Mouse (Mus musculus) intestine, embryonic 15.5 days (tissue): ENCODE measurements around the gene 4921509C19Rik. TPM values are rescaled to one million over a fixed set of nuclear protein-coding genes. Genes with fewer than 3 reads are reported as not detected.
"Not testable (repeated sequence)": the region's sequence is repeated elsewhere in the genome, so short reads cannot be mapped to it uniquely, and the experiment has no call there.

Experiments used
- ATAC-seq: fragments of 200-750 bp; cut with Nextera tagmentation; 2 replicates; pipeline ENCODE4 v1.8.0; 2017; ENCODE audit warnings: moderate TSS enrichment, moderate library complexity
- H3K27ac ChIP-seq: fragments of 300-500 bp; sonication (generic); 2 replicates; pipeline ENCODE4 v1.5.1; 2015; ENCODE audit warnings: mild to moderate bottlenecking, inconsistent platforms
- H3K27me3 ChIP-seq: fragments of 300-500 bp; sonication (generic); replicated peaks from 2 replicates; pipeline ENCODE4 v1.6.1; 2015; ENCODE audit warnings: inconsistent platforms
- H3K36me3 ChIP-seq: fragments of 300-500 bp; sonication (generic); 2 replicates; pipeline ENCODE4 v1.6.1; 2015; ENCODE audit warnings: inconsistent platforms
- H3K4me1 ChIP-seq: fragments of 300-500 bp; sonication (generic); replicated peaks from 2 replicates; pipeline ENCODE4 v1.6.1; 2015; ENCODE audit warnings: inconsistent platforms
- H3K4me2 ChIP-seq: fragments of 300-500 bp; sonication (generic); replicated peaks from 2 replicates; pipeline ENCODE4 v1.6.1; 2015; ENCODE audit warnings: mild to moderate bottlenecking, inconsistent platforms
- H3K4me3 ChIP-seq: fragments of 300-500 bp; sonication (generic); replicated peaks from 2 replicates; pipeline ENCODE4 v1.5.1; 2015; ENCODE audit warnings: inconsistent platforms
- H3K9ac ChIP-seq: fragments of 300-500 bp; sonication (generic); 2 replicates; pipeline ENCODE4 v1.6.1; 2015; ENCODE audit warnings: inconsistent platforms
- H3K9me3 ChIP-seq: fragments of 300-500 bp; sonication (generic); 2 replicates; pipeline ENCODE4 v1.6.1; 2016; ENCODE audit warnings: inconsistent platforms
- WGBS: fragments of 180-500 bp; shearing (Covaris S2); methylation state at CpG from one replicate; pipeline ENCODE4 v1.1.7; 2015; 5-methylcytosine and 5-hydroxymethylcytosine counted together
- polyA plus RNA-seq: library from polyadenylated mRNA; unstranded; fragments of >200 nt; fragmentation: Nextera tagmentation; extraction: Ambion mirVana; gene quantifications from 2 replicates; pipeline ENCODE4 v1.2.1, GENCODE M21; 2015

Gene 4921509C19Rik
- not detected in 2 replicates for polyA plus RNA-seq

GRCm38 (mm10) chr2:151476053-151476452 lies at the start of gene 4921509C19Rik:
TSS of gene 4921509C19Rik (minus strand) at chr2:151476153.
- not testable (repeated sequence) for H3K4me2 ChIP-seq, H3K27me3 ChIP-seq, H3K27ac ChIP-seq, H3K36me3 ChIP-seq, H3K9me3 ChIP-seq, H3K4me3 ChIP-seq, H3K4me1 ChIP-seq, H3K9ac ChIP-seq, ATAC-seq
- WGBS: 88% methylated on average over 5 of the region's 5 CpGs

- Histone ChIP-seq H3K36me3 (no peaks in the 10 kb centered on the region), H3K9me3 (no peaks in the 10 kb centered on the region), H3K4me3 (no peak overlapping the region), H3K9ac (no peak overlapping the region), H3K27me3 (no peaks in the 10 kb centered on the region), H3K4me2 (no peak overlapping the region), H3K27ac (no peak overlapping the region), H3K4me1 (no peaks in the 10 kb centered on the region)
- no peak for ATAC-seq
- 74% methylated on average over 2 of the region's 2 CpGs for WGBS
Observed at GRCm38 (mm10) chr2:151525520-151525919, 49.6 kb upstream of the 4921509C19Rik start.

DNA sequence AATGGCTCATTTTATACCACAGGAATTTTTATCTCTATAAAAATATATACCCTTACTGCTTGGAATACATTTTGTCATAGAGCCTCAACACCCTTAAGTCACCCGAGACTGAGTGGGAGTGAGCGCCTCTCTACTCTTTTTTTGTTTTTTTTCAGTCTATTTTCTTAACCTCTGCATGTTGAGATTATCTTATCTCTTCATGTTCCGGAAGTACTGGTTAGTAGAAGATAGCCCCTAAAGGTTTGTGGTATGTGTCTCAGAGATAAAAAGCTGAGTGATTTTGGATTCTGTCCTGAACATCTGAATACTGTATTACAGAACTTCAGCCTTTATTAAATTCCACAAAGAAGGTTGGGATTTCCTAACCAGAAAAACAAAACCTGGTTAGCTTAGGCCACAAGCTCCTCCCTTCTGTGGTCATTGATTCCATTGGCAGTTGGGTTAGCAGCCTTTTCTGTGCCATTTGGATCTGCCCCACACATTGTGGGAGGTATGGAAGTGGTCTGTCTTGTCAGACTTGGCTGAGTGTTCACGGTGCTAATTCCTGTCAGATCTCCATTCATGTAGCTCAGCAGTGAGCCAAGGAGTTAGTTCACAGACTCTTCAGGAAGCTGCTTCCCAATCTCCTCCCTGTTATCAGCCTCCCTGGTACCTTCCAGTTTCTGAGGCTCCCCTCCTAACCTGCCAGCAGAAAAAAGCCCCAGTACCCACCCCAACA lies 48.5 kb upstream of the 4921509C19Rik start:
- no peak overlapping the region for H3K4me2 ChIP-seq
- H3K4me3 ChIP-seq: no peak overlapping the region
- no peaks in the 10 kb centered on the region for H3K9me3 ChIP-seq
- no peaks in the 10 kb centered on the region for H3K27me3 ChIP-seq
- H3K36me3 ChIP-seq: no peaks in the 10 kb centered on the region
- H3K9ac ChIP-seq: no peak overlapping the region
- no peaks in the 10 kb centered on the region for H3K4me1 ChIP-seq
- no peak for ATAC-seq
- WGBS: 58% methylated on average over 4 of the region's 4 CpGs
- no peak overlapping the region for H3K27ac ChIP-seq

GRCm38 (mm10) chr2:151519000-151519399 lies 43.0 kb upstream of the 4921509C19Rik start:
- Histone ChIP-seq H3K4me3 (no peak overlapping the region), H3K27ac (no peak overlapping the region), H3K9ac (no peak overlapping the region), H3K9me3 (no peaks in the 10 kb centered on the region), H3K4me2 (no peak overlapping the region), H3K36me3 (peaks cover 7% of the 10 kb centered on the region; the same call in 1 of the 2 replicates), H3K27me3 (no peaks in the 10 kb centered on the region), H3K4me1 (no peaks in the 10 kb centered on the region)
- WGBS: 82% methylated on average over 2 of the region's 2 CpGs
- no peak for ATAC-seq

DNA sequence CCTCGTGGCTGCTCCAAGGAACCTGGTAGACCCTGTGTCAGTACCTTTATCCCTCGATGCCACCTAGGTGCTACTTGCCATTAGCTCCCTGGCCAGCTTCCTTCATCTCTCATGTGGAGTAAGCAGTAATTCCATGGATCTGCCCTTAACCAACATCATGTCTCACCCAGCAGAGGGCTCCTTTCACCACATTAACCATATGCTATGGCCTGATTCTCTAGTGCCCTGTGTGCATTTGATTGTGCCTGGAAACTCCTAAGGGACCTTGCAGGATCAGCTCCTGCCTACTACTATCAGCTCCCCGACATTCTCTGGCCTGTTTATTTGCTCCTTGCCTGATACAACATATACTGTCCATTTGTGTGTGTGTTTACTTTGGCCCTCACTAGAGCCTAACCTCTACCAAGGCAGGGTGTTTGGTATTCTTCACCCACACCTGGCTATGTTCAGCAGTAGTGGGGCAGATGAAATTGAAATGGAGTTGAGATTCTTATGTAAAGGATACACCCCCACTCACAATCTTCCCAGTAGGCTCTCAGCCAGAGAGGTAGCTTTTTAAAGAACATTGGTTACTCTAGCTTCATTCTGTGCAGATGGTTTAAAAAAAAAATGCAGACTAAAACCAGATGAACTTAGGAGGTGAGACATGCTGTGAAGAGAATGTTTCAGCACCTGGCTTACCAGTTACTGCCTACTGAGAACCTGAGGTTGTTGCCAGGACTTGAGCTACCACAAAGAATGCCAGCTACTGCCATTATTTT lies 37.8 kb upstream of the 4921509C19Rik start:
- H3K27ac ChIP-seq: no peak overlapping the region
- H3K4me2 ChIP-seq: no peak overlapping the region
- H3K36me3 ChIP-seq: peaks cover 30% of the 10 kb centered on the region
- no peaks in the 10 kb centered on the region for H3K27me3 ChIP-seq
- no peak overlapping the region for H3K4me3 ChIP-seq
- 76% methylated on average over 3 of the region's 3 CpGs for WGBS
- H3K9ac ChIP-seq: no peak overlapping the region
- no peak for ATAC-seq
- H3K9me3 ChIP-seq: no peaks in the 10 kb centered on the region
- H3K4me1 ChIP-seq: 0 out of 2 replicates have a peak, but pooled peaks cover 3% of the 10 kb centered on the region

GRCm38 (mm10) chr2:151512199-151512598 lies 36.2 kb upstream of the 4921509C19Rik start:
- Histone ChIP-seq H3K36me3 (peaks cover 38% of the 10 kb centered on the region), H3K4me2 (no peak overlapping the region), H3K27me3 (no peaks in the 10 kb centered on the region), H3K27ac (no peak overlapping the region), H3K9ac (no peak overlapping the region), H3K9me3 (no peaks in the 10 kb centered on the region), H3K4me3 (no peak overlapping the region), H3K4me1 (0 out of 2 replicates have a peak, but pooled peaks cover 3% of the 10 kb centered on the region)
- 0 out of 2 replicates have a peak, but pooled peaks have one; percentile 34 for ATAC-seq

DNA sequence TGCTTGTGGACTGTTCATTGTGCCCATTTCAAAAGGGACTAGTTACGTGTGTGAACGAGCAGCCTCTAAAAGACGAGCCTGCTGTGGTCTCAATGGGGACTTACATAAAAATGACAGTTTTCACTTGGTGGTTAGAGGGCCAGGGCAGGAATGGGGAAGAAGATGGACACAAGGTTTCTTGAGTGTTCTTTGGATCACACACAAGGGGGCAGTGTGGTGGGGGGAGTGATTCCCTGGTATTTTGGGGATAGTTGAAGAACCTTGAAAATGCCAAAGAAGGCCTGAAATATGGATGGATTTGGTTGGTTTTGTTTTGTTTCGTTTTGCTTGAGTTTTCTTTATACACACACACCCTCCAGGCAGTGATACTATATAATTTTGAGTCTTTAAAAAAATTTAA lies 28.3 kb upstream of the 4921509C19Rik start:
- peaks cover 49% of the 10 kb centered on the region for H3K36me3 ChIP-seq
- no peaks in the 10 kb centered on the region for H3K4me1 ChIP-seq
- H3K27me3 ChIP-seq: no peaks in the 10 kb centered on the region
- no peak overlapping the region for H3K27ac ChIP-seq
- ATAC-seq: no peak
- no peak overlapping the region for H3K9ac ChIP-seq
- H3K4me2 ChIP-seq: no peak overlapping the region
- H3K4me3 ChIP-seq: no peak overlapping the region
- H3K9me3 ChIP-seq: no peaks in the 10 kb centered on the region
- 86% methylated on average over 4 of the region's 4 CpGs for WGBS

DNA sequence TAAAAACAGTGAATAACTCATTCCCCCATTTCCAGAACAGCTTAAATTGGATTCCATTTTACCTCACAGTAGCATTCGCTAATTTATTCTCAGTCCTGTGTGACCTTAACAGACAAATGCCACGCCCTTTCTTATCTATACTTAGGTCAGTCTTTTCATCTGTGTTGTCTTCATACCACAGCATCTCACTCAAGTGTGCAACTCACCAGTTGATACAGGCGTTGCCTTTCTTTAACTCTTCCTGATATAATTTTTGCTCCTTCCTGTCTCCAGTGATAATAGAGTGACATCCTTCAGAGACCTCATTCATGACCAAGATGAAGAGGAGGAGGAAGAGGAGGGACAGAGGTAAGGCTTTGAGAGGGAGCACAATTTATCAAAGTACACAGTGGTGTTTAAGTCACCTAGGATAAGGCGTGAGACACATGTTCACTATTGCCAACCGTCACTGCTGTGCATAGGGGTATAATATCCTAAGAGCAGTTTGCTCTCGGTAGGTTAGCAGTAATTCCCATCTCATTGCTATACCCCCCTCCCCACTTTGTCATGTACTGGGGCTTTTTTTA lies 24.6 kb upstream of the 4921509C19Rik start:
- H3K27me3 ChIP-seq: no peaks in the 10 kb centered on the region
- no peak overlapping the region for H3K4me2 ChIP-seq
- WGBS: 87% methylated on average over 6 of the region's 6 CpGs
- no peaks in the 10 kb centered on the region for H3K9me3 ChIP-seq
- no peak overlapping the region for H3K27ac ChIP-seq
- no peaks in the 10 kb centered on the region for H3K4me1 ChIP-seq
- no peak overlapping the region for H3K4me3 ChIP-seq
- H3K36me3 ChIP-seq: peaks cover 33% of the 10 kb centered on the region
- ATAC-seq: no peak
- H3K9ac ChIP-seq: no peak overlapping the region

DNA sequence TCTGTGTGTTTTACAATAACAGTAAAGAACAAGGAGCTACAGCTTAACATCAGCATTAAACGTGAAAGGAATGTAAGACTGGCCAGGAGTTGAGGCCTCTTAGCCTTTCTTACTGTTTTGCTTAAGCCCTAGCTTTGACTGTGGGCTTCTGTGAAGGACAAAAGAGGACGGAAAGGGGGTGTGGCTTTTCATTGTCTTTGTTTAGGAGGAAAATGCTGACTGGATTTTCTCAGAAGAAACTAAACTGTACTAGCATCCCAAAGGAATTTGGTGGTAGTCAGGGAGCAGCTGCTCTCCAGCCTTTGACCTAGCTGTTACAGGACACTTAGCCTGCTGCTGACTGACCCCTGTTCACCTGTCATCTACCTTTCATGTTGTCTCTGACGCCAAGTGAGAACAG lies 22.4 kb upstream of the 4921509C19Rik start:
- H3K4me2 ChIP-seq: no peak overlapping the region
- H3K36me3 ChIP-seq: peaks cover 28% of the 10 kb centered on the region
- no peaks in the 10 kb centered on the region for H3K27me3 ChIP-seq
- no peak overlapping the region for H3K9ac ChIP-seq
- H3K9me3 ChIP-seq: no peaks in the 10 kb centered on the region
- H3K4me1 ChIP-seq: 0 out of 2 replicates have a peak, but pooled peaks cover 2% of the 10 kb centered on the region
- 72% methylated on average over 3 of the region's 3 CpGs for WGBS
- H3K27ac ChIP-seq: no peak overlapping the region
- no peak for ATAC-seq
- H3K4me3 ChIP-seq: no peak overlapping the region

DNA sequence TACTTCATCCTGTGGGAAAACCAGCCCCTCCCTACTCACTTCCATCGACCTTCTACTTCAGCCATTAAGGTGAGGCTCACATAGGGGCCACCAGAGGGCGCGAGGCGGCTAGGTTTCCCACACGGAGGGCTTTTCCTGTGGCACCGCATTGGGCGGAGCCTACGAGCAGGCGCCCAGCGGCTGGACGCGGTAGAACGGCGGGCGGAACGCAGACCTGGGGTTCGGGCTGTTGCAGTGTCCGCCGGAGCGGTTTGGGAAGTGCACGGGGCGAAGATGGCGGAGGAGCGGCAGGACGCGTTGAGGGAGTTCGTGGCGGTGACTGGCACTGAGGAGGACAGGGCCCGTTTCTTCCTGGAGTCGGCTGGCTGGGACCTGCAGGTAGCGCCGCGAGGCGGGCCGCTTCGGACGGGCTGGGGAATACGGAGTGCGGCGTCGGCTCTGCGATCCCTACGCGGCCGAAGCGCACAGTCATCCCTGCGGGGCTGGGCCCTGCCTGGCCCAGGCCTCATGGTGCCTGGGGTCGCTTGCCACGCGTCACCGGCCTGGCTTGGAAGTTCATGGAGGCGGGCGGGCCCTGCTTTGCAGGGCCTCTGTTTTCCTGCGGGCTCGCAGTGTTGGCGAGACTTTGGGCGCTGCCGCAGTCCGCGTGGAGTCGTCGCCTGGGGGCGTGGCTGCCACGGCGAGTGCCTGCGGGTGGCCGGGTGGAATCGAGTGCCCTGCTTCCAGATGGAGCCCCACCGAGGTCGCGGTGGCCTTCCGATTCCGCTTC lies 18.3 kb upstream of the 4921509C19Rik start, which contains the start of gene Nsfl1c:
TSS of gene Nsfl1c (plus strand) at position 148 of the 769 bp plus-strand sequence.
- Histone ChIP-seq H3K36me3 (peaks cover 10% of the 10 kb centered on the region), H3K9me3 (no peaks in the 10 kb centered on the region), H3K9ac (peak within 1 kb of the TSS; percentile 88), H3K4me1 (0 out of 2 replicates have a peak, but pooled peaks cover 2% of the 10 kb centered on the region), H3K4me3 (peak within 1 kb of the TSS; percentile 94), H3K27ac (peak within 1 kb of the TSS; percentile 57; the same call in 1 of the 2 replicates), H3K4me2 (peak within 1 kb of the TSS; percentile 83), H3K27me3 (no peaks in the 10 kb centered on the region)
- peak; percentile 100 for ATAC-seq
- WGBS: under 1% methylated on average over 73 of the region's 73 CpGs

DNA sequence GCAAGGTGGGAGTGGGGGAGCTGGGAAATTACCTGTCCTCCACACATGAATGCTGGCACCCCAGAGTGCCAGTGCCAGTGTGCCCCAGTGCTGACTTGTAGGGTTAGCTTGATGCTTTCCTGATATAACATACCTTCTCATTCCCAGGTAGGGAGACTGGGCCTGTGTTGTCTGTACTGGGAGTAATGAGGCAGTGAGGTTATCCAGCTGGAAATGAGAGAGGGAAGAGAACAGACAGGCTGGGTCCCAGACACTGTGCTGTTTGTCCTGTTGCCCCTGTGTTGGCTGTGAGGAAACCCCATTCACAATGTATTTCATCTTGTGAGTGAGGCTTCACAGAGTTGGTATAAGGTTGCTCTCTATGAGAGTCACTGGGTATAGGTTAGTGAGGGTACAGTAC lies 10.5 kb upstream of the 4921509C19Rik start:
- Histone ChIP-seq H3K36me3 (no peaks in the 10 kb centered on the region), H3K4me1 (no peaks in the 10 kb centered on the region), H3K4me3 (no peak overlapping the region), H3K9me3 (no peaks in the 10 kb centered on the region), H3K27me3 (no peaks in the 10 kb centered on the region), H3K9ac (no peak overlapping the region), H3K4me2 (no peak overlapping the region), H3K27ac (no peak overlapping the region)
- ATAC-seq: no peak

- not testable (repeated sequence) for H3K27ac ChIP-seq, H3K9me3 ChIP-seq, H3K4me1 ChIP-seq, H3K4me2 ChIP-seq, H3K9ac ChIP-seq, H3K36me3 ChIP-seq, H3K27me3 ChIP-seq, ATAC-seq, H3K4me3 ChIP-seq
- WGBS: 77% methylated on average over 4 of the region's 4 CpGs
Observed at GRCm38 (mm10) chr2:151434971-151435370, 41.0 kb downstream of the 4921509C19Rik start.
